Mouse (Mus musculus): ENCODE results near the gene Lamc3.

- TF ChIP-seq CTCF (conservative IDR thresholded peaks at IDR 0.05; ENCODE audit: low read length), result no peak
- no peak for TF ChIP-seq NANOG (IDR thresholded peaks at IDR 0.05; ENCODE audit: borderline replicate concordance, low read length)
Observed at GRCm38 (mm10) chr2:31870683-31871082, 16.4 kb upstream of the Lamc3 start.

All from E14TG2a.4 (cell line).